Mouse (Mus musculus): ENCODE measurements around the gene Crcp. TPM values are rescaled to one million over a fixed set of nuclear protein-coding genes. Genes with fewer than 3 reads are reported as not detected.
"Not testable (repeated sequence)": the region's sequence is repeated elsewhere in the genome, so short reads cannot be mapped to it uniquely, and the experiment has no call there.

The Crcp gene
- polyA plus RNA-seq, 1 experiment from 2014 or later = 31.6 TPM

DNA sequence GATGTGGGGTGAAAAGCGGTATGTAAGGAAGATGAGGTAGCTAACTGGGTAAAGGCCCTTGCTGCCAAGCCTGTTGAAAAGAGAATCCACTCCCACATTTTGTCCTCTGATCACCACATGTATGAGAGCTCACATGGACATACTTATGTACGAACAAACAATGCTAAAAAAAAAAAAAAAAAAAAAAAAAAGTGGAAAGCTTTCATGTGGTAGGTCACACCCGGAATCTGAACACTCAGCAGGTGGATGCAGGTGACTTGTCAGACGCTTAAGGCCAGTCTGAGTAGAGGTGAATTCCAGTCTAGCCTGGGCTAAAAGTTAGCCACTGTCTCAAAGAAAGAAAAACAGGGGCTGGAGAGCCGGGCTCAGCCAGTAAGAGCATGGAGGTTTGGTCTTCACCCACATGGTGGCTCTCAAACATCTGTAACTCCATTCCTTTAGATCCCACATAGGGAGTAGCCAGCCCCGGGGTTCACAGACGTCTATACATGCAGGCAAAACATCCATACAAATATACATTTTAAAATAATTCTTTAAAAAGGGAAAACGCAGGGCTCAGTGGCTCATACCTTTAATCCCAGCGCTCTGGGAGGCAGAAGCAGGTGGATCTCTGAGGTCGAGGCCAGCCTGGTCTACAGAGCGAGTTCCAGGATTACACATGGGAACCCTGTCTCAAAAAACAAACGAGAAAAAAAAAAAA, 5.9 kb upstream of the Crcp start:
- Histone ChIP-seq H3K27me3 (0 out of 2 replicates have a peak, but pooled peaks cover 8% of the 10 kb centered on the region), H3K4me1 (replicated peaks) (peaks cover 41% of the 10 kb centered on the region), H3K27ac (peak overlapping the region; percentile 26), H3K4me3 (replicated peaks) (peak overlapping the region; percentile 70), H3K4me2 (peak overlapping the region; percentile 94), H3K9ac (peak overlapping the region; percentile 75; the same call in 1 of the 2 replicates), H3K36me3 (peaks cover 2% of the 10 kb centered on the region; the same call in 1 of the 2 replicates), H3K9me3 (replicated peaks) (no peaks in the 10 kb centered on the region)
- DNase-seq = no peak
- 39% methylated on average over 12 of the region's 12 CpGs for WGBS (ENCODE audit: insufficient replicate concordance)
- no peak for ATAC-seq (ENCODE audit: low read depth)

DNA sequence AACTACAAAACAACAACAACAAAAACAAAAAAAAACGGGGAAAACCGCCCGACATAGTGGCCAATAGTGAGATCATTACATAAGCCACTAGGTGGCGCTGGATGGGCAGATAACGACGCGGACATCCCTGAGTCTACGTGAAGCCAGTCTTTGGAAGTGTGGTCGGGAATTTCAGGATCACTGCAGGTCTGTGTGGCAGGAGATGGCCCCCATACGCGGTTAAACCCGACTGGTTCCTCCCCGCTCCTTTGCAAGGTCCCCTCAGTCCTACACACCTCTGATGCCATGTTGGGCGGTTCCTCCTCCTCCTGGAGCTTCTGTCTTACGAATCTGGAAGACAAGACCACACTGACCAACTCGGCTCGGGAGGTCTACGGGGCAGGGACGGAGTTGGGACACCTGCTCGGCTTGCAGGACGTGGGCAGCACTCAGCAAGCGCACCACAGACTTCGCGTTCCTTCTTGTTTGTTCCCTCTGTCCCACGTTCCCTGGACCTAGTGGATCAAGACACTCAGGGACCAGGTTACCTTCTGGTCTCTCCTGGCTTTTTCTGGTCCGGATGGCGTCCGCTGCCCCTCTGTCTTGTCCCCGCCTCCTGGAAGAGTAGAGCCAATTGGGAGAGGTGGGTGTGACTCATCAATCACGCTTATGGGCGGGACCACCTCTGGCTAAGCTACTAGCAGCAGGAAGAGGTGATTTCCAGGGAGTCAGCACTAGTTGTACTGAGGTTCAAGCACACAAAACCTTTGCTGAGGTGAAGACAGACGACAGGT, 5.1 kb upstream of the Crcp start:
- DNase-seq (peak; percentile 86), ATAC-seq (ENCODE audit: low read depth) (peak; percentile 90)
- 0 out of 2 replicates have a peak, but pooled peaks cover 8% of the 10 kb centered on the region for H3K27me3 ChIP-seq

DNA sequence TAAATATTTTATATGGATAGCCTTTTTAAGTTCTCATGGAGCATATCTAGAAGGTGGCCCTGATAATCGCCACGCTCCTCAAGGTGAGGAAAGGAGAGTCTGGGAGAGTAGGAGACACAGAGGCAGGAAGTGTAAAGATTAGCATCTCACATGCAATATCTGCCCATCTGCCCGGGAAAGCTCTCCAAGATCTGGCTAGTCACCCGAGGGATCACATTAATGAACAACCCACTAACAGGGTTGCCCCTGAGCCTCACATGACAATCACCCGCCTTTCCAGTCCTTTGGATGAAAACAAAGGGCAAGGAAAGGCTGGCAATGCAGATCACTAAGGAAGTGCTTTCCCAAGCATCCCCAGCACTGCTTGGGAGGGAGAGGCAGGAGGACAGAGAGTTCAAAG, 2.0 kb upstream of the Crcp start:
- no peak overlapping the region for H3K4me2 ChIP-seq
- ATAC-seq (ENCODE audit: low read depth) (no peak), DNase-seq (no peak)
- no peak overlapping the region for H3K9ac ChIP-seq
- no peak overlapping the region for H3K27ac ChIP-seq
- H3K4me1 ChIP-seq (replicated peaks) = peaks cover 45% of the 10 kb centered on the region
- H3K36me3 ChIP-seq = no peaks in the 10 kb centered on the region
- 0 out of 2 replicates have a peak, but pooled peaks cover 8% of the 10 kb centered on the region for H3K27me3 ChIP-seq
- H3K4me3 ChIP-seq (replicated peaks) = no peak overlapping the region
- H3K9me3 ChIP-seq (replicated peaks) = no peaks in the 10 kb centered on the region
- WGBS (ENCODE audit: insufficient replicate concordance) = 52% methylated on average over 5 of the region's 5 CpGs

More for the DNA sequence above, 5.1 kb upstream of the Crcp start:
- no peaks in the 10 kb centered on the region for H3K36me3 ChIP-seq
- H3K4me1 ChIP-seq (replicated peaks) = peaks cover 45% of the 10 kb centered on the region
- H3K9me3 ChIP-seq (replicated peaks) = no peaks in the 10 kb centered on the region
- peak overlapping the region; percentile 91 for H3K27ac ChIP-seq
- H3K4me3 ChIP-seq (replicated peaks) = peak overlapping the region; percentile 70
- WGBS (ENCODE audit: insufficient replicate concordance) = under 1% methylated on average over 32 of the region's 32 CpGs
- peak overlapping the region; percentile 75 for H3K9ac ChIP-seq
- peak overlapping the region; percentile 94 for H3K4me2 ChIP-seq

DNA sequence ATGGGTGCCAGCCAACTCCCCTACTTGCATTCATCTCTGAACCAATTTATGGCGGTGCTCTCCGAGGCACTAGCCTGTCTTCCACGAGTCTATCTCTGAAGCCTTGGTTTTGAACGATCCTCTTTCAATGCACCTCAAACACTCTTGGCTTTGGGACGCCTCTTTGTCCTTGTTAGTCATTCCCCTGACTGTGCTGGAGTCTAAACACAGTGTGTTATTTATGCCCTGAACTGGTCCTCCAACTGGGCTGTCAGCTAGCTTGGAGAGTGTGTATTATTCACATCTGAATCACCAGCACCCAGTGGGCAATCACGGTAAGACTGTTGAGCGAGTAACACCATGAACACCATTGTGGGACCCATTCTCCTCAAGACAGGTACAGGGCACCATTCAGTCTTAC, 1.4 kb upstream of the Crcp start:
- WGBS (ENCODE audit: insufficient replicate concordance) = 77% methylated on average over 7 of the region's 7 CpGs
- no peaks in the 10 kb centered on the region for H3K36me3 ChIP-seq
- H3K9me3 ChIP-seq (replicated peaks) = no peaks in the 10 kb centered on the region
- ATAC-seq (ENCODE audit: low read depth) (no peak), DNase-seq (no peak)
- H3K27me3 ChIP-seq = 0 out of 2 replicates have a peak, but pooled peaks cover 8% of the 10 kb centered on the region
- no peak overlapping the region for H3K4me2 ChIP-seq
- H3K4me1 ChIP-seq (replicated peaks) = peaks cover 50% of the 10 kb centered on the region
- H3K4me3 ChIP-seq (replicated peaks) = no peak overlapping the region
- no peak overlapping the region for H3K9ac ChIP-seq
- no peak overlapping the region for H3K27ac ChIP-seq

DNA sequence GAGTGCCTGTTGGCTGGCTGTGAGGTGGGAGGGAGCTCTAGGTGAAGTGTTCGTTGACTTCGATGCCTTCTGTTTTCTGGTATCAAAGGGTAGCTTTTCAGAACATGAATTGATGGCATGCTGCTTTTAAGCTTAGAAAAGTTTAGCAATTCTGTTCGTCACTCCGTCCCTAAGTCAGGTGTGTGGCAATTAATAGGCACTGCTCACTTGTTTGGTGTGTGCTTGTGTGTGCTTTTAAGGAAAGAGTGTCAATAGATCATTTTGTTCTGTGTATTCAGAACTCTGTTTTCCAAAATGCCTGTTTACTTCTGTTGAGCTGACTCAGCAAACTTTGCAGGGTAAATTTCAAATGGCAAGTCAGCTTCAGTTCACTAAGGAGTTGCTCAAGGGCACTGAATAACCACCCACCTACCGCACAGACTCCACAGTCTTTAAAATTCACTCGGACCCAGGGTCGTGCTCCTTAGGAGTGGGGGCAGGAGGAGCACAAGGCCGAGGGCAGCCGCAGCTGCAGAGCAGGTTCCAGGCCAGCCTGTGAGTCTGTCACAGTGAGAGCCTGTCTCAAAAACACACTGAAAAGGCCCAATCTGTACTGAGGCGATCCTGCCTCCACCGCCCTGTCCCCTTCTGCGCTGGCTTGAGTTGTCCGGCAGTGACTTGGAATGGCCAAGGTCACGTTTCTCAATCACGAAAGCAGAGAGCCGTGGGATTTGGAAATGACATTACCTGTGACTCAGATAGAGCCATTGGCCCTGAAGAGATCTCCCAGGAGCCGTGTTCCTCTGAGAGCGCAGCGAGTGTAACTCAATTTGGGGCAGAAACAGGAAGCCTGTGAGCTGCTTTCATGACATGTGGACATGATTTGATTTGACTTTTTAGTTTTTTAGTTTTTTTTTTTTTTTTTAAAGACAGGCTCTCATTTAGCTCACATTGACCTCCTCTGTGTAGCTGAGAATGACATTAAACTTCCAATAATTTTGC, 2.6 kb downstream of the Crcp start:
- ATAC-seq (ENCODE audit: low read depth) (no peak), DNase-seq (no peak)
- Histone ChIP-seq H3K4me3 (replicated peaks) (no peak overlapping the region), H3K9ac (0 out of 2 replicates have a peak overlapping the region, but pooled peaks have one; percentile 4), H3K4me1 (replicated peaks) (peaks cover 45% of the 10 kb centered on the region), H3K27ac (0 out of 2 replicates have a peak overlapping the region, but pooled peaks have one; percentile 15), H3K27me3 (0 out of 2 replicates have a peak, but pooled peaks cover 5% of the 10 kb centered on the region), H3K36me3 (peaks cover 15% of the 10 kb centered on the region), H3K9me3 (replicated peaks) (no peaks in the 10 kb centered on the region), H3K4me2 (no peak overlapping the region)
- 85% methylated on average over 19 of the region's 19 CpGs for WGBS (ENCODE audit: insufficient replicate concordance)

DNA sequence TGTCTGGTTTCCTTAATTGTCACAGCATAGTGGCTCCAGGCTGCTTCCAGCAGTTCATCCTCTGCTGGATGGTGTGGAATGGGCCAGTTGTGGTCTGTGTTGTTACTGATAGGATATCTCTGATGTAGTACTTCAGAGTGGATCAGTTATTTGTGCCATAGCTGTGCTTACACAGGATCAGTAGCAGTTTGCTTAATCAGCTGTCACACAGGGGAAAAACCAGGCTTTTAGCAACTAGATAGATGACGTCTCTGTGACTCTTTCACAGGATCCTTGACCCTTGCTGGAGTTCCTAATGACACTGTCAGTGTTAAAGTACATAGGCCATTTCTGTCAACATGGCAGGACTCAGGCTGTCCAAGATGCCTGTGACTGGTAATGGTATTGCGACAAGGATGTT, 4.8 kb downstream of the Crcp start:
- DNase-seq (no peak), ATAC-seq (ENCODE audit: low read depth) (peak; percentile 49)
- no peaks in the 10 kb centered on the region for H3K27me3 ChIP-seq
- peak overlapping the region; percentile 35; the same call in 1 of the 2 replicates for H3K9ac ChIP-seq
- no peak overlapping the region for H3K4me3 ChIP-seq (replicated peaks)
- H3K9me3 ChIP-seq (replicated peaks) = no peaks in the 10 kb centered on the region
- H3K4me1 ChIP-seq (replicated peaks) = peaks cover 41% of the 10 kb centered on the region
- H3K27ac ChIP-seq = peak overlapping the region; percentile 9; the same call in 1 of the 2 replicates
- H3K4me2 ChIP-seq = no peak overlapping the region; the same call in 1 of the 2 replicates
- peaks cover 31% of the 10 kb centered on the region for H3K36me3 ChIP-seq
- WGBS (ENCODE audit: insufficient replicate concordance) = 44% methylated on average over 2 of the region's 2 CpGs

DNA sequence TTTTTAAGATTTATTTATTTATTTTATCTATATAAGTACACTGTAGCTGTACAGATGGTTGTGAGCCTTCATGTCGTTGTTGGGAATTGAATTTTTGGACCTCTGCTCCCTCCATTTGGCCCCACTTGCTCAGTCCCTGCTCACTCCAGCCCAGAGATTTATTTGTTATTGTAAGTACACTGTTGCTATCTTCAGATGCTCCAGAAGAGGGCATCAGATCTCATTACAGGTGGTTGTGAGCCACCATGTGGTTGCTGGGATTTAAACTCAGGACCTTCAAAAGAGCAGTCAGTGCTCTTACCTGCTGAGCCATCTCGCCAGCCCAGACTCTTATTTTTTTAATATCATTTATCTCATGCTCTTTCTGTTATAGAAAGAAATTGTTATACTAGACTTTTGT, 7.2 kb downstream of the Crcp start:
- DNase-seq; H3K27ac ChIP-seq; H3K27me3 ChIP-seq; H3K4me2 ChIP-seq; H3K9ac ChIP-seq; H3K4me3 ChIP-seq (replicated peaks); H3K9me3 ChIP-seq (replicated peaks); ATAC-seq (ENCODE audit: low read depth): not testable (repeated sequence)
- peaks cover 29% of the 10 kb centered on the region for H3K4me1 ChIP-seq (replicated peaks)
- H3K36me3 ChIP-seq = peaks cover 51% of the 10 kb centered on the region
- 48% methylated on average over 2 of the region's 2 CpGs for WGBS (ENCODE audit: insufficient replicate concordance)

DNA sequence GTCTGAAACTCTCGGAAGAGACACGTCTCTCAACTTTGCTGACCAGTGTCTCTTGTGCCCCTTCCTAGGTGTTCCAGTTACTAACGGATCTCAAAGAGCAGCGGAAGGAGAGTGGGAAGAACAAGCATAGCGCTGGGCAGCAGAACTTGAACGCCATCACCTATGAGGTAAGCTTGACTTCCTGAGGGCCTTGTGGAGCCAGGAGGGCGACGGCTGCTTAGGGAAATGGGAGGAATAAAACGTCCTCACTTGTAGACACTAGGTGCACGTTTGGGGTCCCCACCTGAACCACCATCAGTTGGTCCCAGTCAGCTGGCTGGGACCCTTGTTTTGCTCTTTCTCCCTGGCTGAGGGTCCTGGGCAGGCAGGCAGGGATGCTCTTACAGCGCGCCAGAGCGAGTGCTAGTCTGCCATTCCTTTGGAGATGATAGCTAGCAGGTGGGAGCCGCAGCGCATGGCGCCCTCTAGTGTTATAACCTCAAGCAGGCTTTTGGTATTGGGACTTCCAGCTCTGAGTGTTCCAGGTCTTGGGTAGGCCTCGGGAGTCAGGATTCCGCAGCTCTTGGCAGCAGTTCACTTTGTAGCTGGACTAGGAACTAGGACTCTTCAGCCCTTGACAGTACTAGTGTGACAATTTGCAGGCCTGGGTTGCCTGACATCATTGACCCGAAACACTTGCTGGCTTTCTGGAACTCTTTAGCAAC, 8.8 kb downstream of the Crcp start:
- peak; percentile 27; the same call in 1 of the 2 replicates for ATAC-seq (ENCODE audit: low read depth)
- H3K36me3 ChIP-seq = peaks cover 67% of the 10 kb centered on the region

DNA sequence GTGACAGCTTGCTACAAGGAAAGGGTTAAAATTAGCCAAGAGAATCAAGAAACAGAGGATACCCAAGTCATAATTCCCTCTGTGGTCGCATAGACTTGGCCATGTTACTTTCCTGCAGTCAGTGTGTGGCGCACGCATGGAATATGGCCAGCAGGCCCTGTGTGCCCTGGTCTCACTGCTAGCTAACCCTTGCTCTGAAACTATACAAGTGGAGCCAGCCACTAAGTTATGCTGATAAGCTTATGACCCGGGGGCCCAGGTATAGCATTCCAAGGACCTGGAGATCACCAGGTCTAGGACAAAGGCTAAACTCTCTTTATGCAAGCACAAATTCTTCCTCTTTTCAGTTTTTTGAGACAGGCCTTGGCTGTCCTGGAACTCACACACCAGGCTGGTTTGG, 11.7 kb downstream of the Crcp start:
- Histone ChIP-seq H3K9ac (no peak overlapping the region), H3K27ac (no peak overlapping the region), H3K9me3 (replicated peaks) (no peaks in the 10 kb centered on the region), H3K36me3 (peaks cover 81% of the 10 kb centered on the region), H3K27me3 (no peaks in the 10 kb centered on the region), H3K4me1 (replicated peaks) (0 out of 2 replicates have a peak, but pooled peaks cover 4% of the 10 kb centered on the region), H3K4me2 (no peak overlapping the region), H3K4me3 (replicated peaks) (no peak overlapping the region)
- DNase-seq (no peak), ATAC-seq (ENCODE audit: low read depth) (no peak)
- 83% methylated on average over 4 of the region's 4 CpGs for WGBS (ENCODE audit: insufficient replicate concordance)

More for the DNA sequence above, 8.8 kb downstream of the Crcp start:
- H3K9ac ChIP-seq = no peak overlapping the region
- no peak overlapping the region for H3K4me3 ChIP-seq (replicated peaks)
- WGBS (ENCODE audit: insufficient replicate concordance) = 73% methylated on average over 19 of the region's 19 CpGs
- DNase-seq = peak; percentile 36
- H3K4me1 ChIP-seq (replicated peaks) = peaks cover 15% of the 10 kb centered on the region
- H3K27ac ChIP-seq = no peak overlapping the region; the same call in 1 of the 2 replicates
- no peaks in the 10 kb centered on the region for H3K9me3 ChIP-seq (replicated peaks)
- no peaks in the 10 kb centered on the region for H3K27me3 ChIP-seq
- H3K4me2 ChIP-seq = no peak overlapping the region

DNA sequence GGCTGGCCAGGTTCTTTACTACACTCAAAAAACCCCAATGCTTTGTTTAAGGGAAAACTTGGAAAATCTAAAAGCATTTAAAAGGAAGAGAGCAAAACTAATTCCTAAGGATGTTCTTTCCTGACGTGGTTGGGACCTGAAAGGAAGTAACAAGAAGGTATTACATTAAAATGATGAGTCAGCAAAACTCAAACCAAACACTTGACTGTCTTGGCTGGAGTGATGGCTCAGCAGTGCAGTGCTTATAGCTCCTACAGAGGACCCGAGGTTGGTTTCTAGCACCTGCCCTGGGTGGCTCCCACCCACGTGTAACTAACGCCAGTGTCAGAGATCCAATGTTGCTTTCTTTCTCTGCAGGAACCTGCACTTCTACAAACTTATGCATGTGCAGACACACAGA, 12.2 kb downstream of the Crcp start:
- no peaks in the 10 kb centered on the region for H3K9me3 ChIP-seq (replicated peaks)
- no peak for DNase-seq
- no peak overlapping the region for H3K9ac ChIP-seq
- H3K4me2 ChIP-seq = no peak overlapping the region
- no peak overlapping the region for H3K4me3 ChIP-seq (replicated peaks)
- H3K36me3 ChIP-seq = peaks cover 84% of the 10 kb centered on the region
- 0 out of 2 replicates have a peak, but pooled peaks cover 4% of the 10 kb centered on the region for H3K4me1 ChIP-seq (replicated peaks)
- 80% methylated on average over 4 of the region's 4 CpGs for WGBS (ENCODE audit: insufficient replicate concordance)
- H3K27ac ChIP-seq = no peak overlapping the region
- no peak for ATAC-seq (ENCODE audit: low read depth)
- no peaks in the 10 kb centered on the region for H3K27me3 ChIP-seq

All from liver, embryonic 13.5 days (tissue).